Mouse (Mus musculus) brain, embryonic 14.5 days (tissue): ENCODE measurements around the gene Tsc1.

ENCODE experiments used
- CTCF ChIP-seq: fragments of 200-500 bp; IDR thresholded peaks from 2 replicates; pipeline ENCODE4 v1.5.1; 2012; ENCODE audit warnings: inconsistent platforms, mild to moderate bottlenecking, moderate library complexity, borderline replicate concordance; ENCODE audit not compliant: insufficient read depth, insufficient read length; ENCODE audit errors: extremely low read depth
- POLR2A ChIP-seq: fragments of 200-500 bp; IDR thresholded peaks from 2 replicates; pipeline ENCODE4 v1.6.1; 2012; ENCODE audit warnings: mild to moderate bottlenecking, inconsistent platforms, borderline replicate concordance; ENCODE audit not compliant: poor library complexity, insufficient read depth, insufficient read length, severe bottlenecking; ENCODE audit errors: extremely low read depth

GRCm38 (mm10) chr2:28596021-28596420, 45.0 kb upstream of the Tsc1 start:
- TF ChIP-seq CTCF: no peak
- no peak for TF ChIP-seq POLR2A
